Mouse (Mus musculus) lung, postnatal 0 days (tissue): ENCODE results near the gene Msantd1.

Source experiments
- CTCF ChIP-seq: IDR thresholded peaks from 2 replicates; pipeline ENCODE4 v1.5.1; 2016; ENCODE audit warnings: antibody characterized with exemption, mild to moderate bottlenecking
- EP300 ChIP-seq: IDR thresholded peaks from 2 replicates; pipeline ENCODE4 v1.6.1; 2016; ENCODE audit warnings: antibody characterized with exemption, mild to moderate bottlenecking, control low read depth

DNA sequence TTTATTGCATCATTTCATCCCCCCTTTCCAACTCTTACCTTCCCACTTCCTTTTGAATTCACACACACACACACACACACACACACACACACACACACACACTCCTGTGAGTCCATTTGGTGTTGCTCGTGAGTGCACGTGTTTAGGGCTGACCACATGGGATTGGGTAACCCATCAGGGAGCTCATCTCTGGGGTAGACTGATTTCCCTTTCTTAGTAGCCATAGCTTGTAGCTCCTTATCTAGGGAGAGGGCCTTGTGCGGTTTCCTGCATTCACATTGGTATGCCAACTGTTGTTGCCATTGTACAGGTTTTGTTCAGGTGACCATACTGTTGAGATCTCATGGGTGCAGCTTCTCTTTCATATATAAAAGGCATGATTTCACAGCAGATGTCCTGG, 35.6 kb downstream of the Msantd1 start:
- TF ChIP-seq EP300, result no peak
- no peak for TF ChIP-seq CTCF
